ENCODE assay signal across 11 mouse cellular contexts in genomic region chr2:73005611-73006515, GRCm38 (mm10). TPM values are rescaled to one million over a fixed set of nuclear protein-coding genes. Genes with fewer than 3 reads are reported as not detected.
DNase-seq lines count a peak whose midpoint lies in the region; ATAC-seq and TF ChIP-seq lines count a peak whose summit lies in the region.
"Had no signal": no experiment of that assay in that cellular context is flagged by ENCODE, and none has a peak within 500 bp of the region (broad histone marks: within the 10 kb centered on the region; RNA-seq: fewer than 3 reads in every experiment).

No protein-coding gene starts in this region.

- TF ChIP-seq POLR2A in bone marrow macrophage, adult 2 months (IDR thresholded peaks at IDR 0.05; ENCODE audit: borderline replicate concordance, low read depth, low read length), result no peak

- H3K36me3 ChIP-seq in kidney, postnatal 0 days (ENCODE audit: insufficient read depth, low read length), result no peaks in the 10 kb centered on the region
- H3K36me3 ChIP-seq in heart, postnatal 0 days (replicated peaks; ENCODE audit: control insufficient read depth, insufficient read depth, low read length), result no peaks in the 10 kb centered on the region
- no peaks in the 10 kb centered on the region for H3K36me3 ChIP-seq in midbrain, embryonic 15.5 days (replicated peaks)

- no peak overlapping the region for H3K4me2 ChIP-seq in kidney, postnatal 0 days (ENCODE audit: low read length)
- no peak overlapping the region for H3K4me2 ChIP-seq in heart, postnatal 0 days (ENCODE audit: low read depth, low read length)
- no peak overlapping the region for H3K4me2 ChIP-seq in midbrain, embryonic 15.5 days

- no peaks in the 10 kb centered on the region; the same call in 1 of the 2 replicates for H3K4me1 ChIP-seq in kidney, postnatal 0 days (replicated peaks; ENCODE audit: insufficient read depth, low read length)
- peaks cover 46% of the 10 kb centered on the region for H3K4me1 ChIP-seq in bone marrow macrophage, adult 2 months (ENCODE audit: control insufficient read depth, insufficient read depth, low read length)
- H3K4me1 ChIP-seq in heart, postnatal 0 days (ENCODE audit: control insufficient read depth, insufficient read depth), result peaks cover 27% of the 10 kb centered on the region
- H3K4me1 ChIP-seq in midbrain, embryonic 15.5 days, result peaks cover 16% of the 10 kb centered on the region

- no peak for TF ChIP-seq EP300 in heart, postnatal 0 days (IDR thresholded peaks at IDR 0.05; ENCODE audit: low read depth)

- H3K27ac ChIP-seq in kidney, postnatal 0 days, result 0 out of 2 replicates have a peak overlapping the region, but pooled peaks have one; percentile 3
- peak overlapping the region; percentile 95 for H3K27ac ChIP-seq in bone marrow macrophage, adult 2 months (ENCODE audit: insufficient read depth, low read depth, low read length)
- peak overlapping the region; percentile 88 for H3K27ac ChIP-seq in heart, postnatal 0 days (ENCODE audit: low read depth)
- peak overlapping the region; percentile 42; the same call in 1 of the 2 replicates for H3K27ac ChIP-seq in midbrain, embryonic 15.5 days

- no peaks in the 10 kb centered on the region; the same call in 1 of the 2 replicates for H3K9me3 ChIP-seq in kidney, postnatal 0 days (replicated peaks; ENCODE audit: low read length)
- peaks cover 12% of the 10 kb centered on the region for H3K9me3 ChIP-seq in heart, postnatal 0 days (replicated peaks; ENCODE audit: control insufficient read depth, low read length)
- no peaks in the 10 kb centered on the region for H3K9me3 ChIP-seq in midbrain, embryonic 15.5 days

- WGBS in kidney, postnatal 0 days, result 42% methylated on average over 3 of the region's 3 CpGs
- WGBS in heart, postnatal 0 days, result 56% methylated on average over 3 of the region's 3 CpGs
- WGBS in midbrain, embryonic 15.5 days, result 35% methylated on average over 3 of the region's 3 CpGs

- DNase-seq in kidney, postnatal 0 days (ENCODE audit: low spot score), result peak; percentile 54
- no peak for DNase-seq in kidney, adult 11 months
- DNase-seq in heart, postnatal 0 days (ENCODE audit: low spot score), result peak; percentile 16
- DNase-seq in urinary bladder, postnatal 14 days (ENCODE audit: low spot score), result no peak
- DNase-seq in spleen, adult 12 weeks (ENCODE audit: low spot score), result no peak
- DNase-seq: adrenal gland, postnatal 36 days; kidney, adult 18-20 months; right cerebral cortex, postnatal 4 days had no signal

- TF ChIP-seq CTCF in kidney, postnatal 0 days (IDR thresholded peaks at IDR 0.05; ENCODE audit: low read depth), result no peak
- no peak for TF ChIP-seq CTCF in bone marrow macrophage, adult 2 months (IDR thresholded peaks at IDR 0.05; ENCODE audit: low read depth, low read length)
- no peak for TF ChIP-seq CTCF in heart, postnatal 0 days (IDR thresholded peaks at IDR 0.05; ENCODE audit: low read depth)

- H3K4me3 ChIP-seq in kidney, postnatal 0 days (replicated peaks; ENCODE audit: low read depth, low read length), result no peak overlapping the region
- no peak overlapping the region for H3K4me3 ChIP-seq in bone marrow macrophage, adult 2 months (ENCODE audit: insufficient read depth, low read length)
- no peak overlapping the region for H3K4me3 ChIP-seq in heart, postnatal 0 days (ENCODE audit: low read depth, low read length)
- H3K4me3 ChIP-seq in midbrain, embryonic 15.5 days, result no peak overlapping the region

- H3K27me3 ChIP-seq in kidney, postnatal 0 days (ENCODE audit: insufficient read depth, low read length), result no peaks in the 10 kb centered on the region
- no peaks in the 10 kb centered on the region for H3K27me3 ChIP-seq in heart, postnatal 0 days (ENCODE audit: control insufficient read depth, insufficient read depth, low read length)
- H3K27me3 ChIP-seq in midbrain, embryonic 15.5 days (replicated peaks), result no peaks in the 10 kb centered on the region

- no peak for ATAC-seq in kidney, postnatal 0 days (replicated peaks; ENCODE audit: low FRiP score, low read depth)
- no peak for ATAC-seq in heart, postnatal 0 days (ENCODE audit: insufficient read depth, low read depth)
- ATAC-seq in midbrain, embryonic 15.5 days (replicated peaks), result no peak
- no peak for ATAC-seq in cerebellum, adult (ENCODE audit: insufficient number of reproducible peaks, low FRiP score, low TSS enrichment)

- H3K9ac ChIP-seq in kidney, postnatal 0 days (ENCODE audit: low read depth, low read length), result no peak overlapping the region
- H3K9ac ChIP-seq in heart, postnatal 0 days (replicated peaks; ENCODE audit: low read depth, low read length), result no peak overlapping the region
- no peak overlapping the region for H3K9ac ChIP-seq in midbrain, embryonic 15.5 days

RNA-seq across cellular contexts. Expression of gene Gm11084, which starts 19.3 kb away (rescaled TPM):
- polyA plus RNA-seq in kidney, postnatal 0 days (2015; fragmentation: Nextera tagmentation; extraction: Ambion mirVana), result not detected in 2 replicates
- polyA plus RNA-seq in bone marrow macrophage, adult 2 months (2012; ENCODE audit: insufficient read depth, insufficient read length, missing spikeins), result not detected in 2 replicates
- not detected in 2 replicates for total RNA-seq in heart, postnatal 0 days (2014; rRNA removed; ENCODE audit: low replicate concordance)
- not detected in 2 replicates for polyA plus RNA-seq in heart, postnatal 0 days (2015; fragmentation: Nextera tagmentation; extraction: Ambion mirVana)
- polyA plus RNA-seq in midbrain, embryonic 15.5 days (2015; fragmentation: Nextera tagmentation; extraction: Ambion mirVana), result not detected in 2 replicates
- total RNA-seq: adrenal gland, postnatal 36 days had no signal

RNA-seq across cellular contexts. Expression of gene Sp3, which starts 25.6 kb away (rescaled TPM):
- 40.5 and 41.3 TPM in 2 replicates for polyA plus RNA-seq in kidney, postnatal 0 days (2015; fragmentation: Nextera tagmentation; extraction: Ambion mirVana)
- 65.5 and 72.8 TPM in 2 replicates for polyA plus RNA-seq in bone marrow macrophage, adult 2 months (2012; ENCODE audit: insufficient read depth, insufficient read length, missing spikeins)
- total RNA-seq in heart, postnatal 0 days (2014; rRNA removed; ENCODE audit: low replicate concordance), result 62.1 and 72.7 TPM in 2 replicates
- polyA plus RNA-seq in heart, postnatal 0 days (2015; fragmentation: Nextera tagmentation; extraction: Ambion mirVana), result 24.7 and 28.3 TPM in 2 replicates
- polyA plus RNA-seq in midbrain, embryonic 15.5 days (2015; fragmentation: Nextera tagmentation; extraction: Ambion mirVana), result 37.7 and 39.4 TPM in 2 replicates

Comparison
In these comparisons a context has a peak if more than half of its experiments do, and no peak if none do; other contexts are left out.
1. DNase-seq: peak in kidney, postnatal 0 days (single experiment) and heart, postnatal 0 days (single experiment); none in kidney, adult 11 months (single experiment), urinary bladder, postnatal 14 days (single experiment) and spleen, adult 12 weeks (single experiment).
2. H3K27ac ChIP-seq: peak in every context shown above with its lines; median percentile 95 in bone marrow macrophage, adult 2 months; 88 in heart, postnatal 0 days; 42 in midbrain, embryonic 15.5 days; 3 in kidney, postnatal 0 days.